ENCODE assay signal across 9 mouse cellular contexts in genomic region chrX:68495144-68495493, GRCm38 (mm10).
DNase-seq lines count a peak whose midpoint lies in the region; ATAC-seq lines count a peak whose summit lies in the region.
"Had no signal": no experiment of that assay in that cellular context is flagged by ENCODE, and none has a peak within 500 bp of the region (broad histone marks: within the 10 kb centered on the region; RNA-seq: fewer than 3 reads in every experiment).

No protein-coding gene starts in this region.

- no peak overlapping the region for H3K9ac ChIP-seq in forebrain, embryonic 14.5 days (ENCODE audit: low read length)
- H3K9ac ChIP-seq in forebrain, embryonic 12.5 days: no peak overlapping the region
- no peak overlapping the region for H3K9ac ChIP-seq in neural tube, embryonic 15.5 days (replicated peaks)
- H3K9ac ChIP-seq: heart, embryonic 15.5 days had no signal

- 68% methylated on average over 3 of the region's 3 CpGs for WGBS in forebrain, embryonic 14.5 days
- 72% methylated on average over 3 of the region's 3 CpGs for WGBS in forebrain, embryonic 12.5 days
- 73% methylated on average over 3 of the region's 3 CpGs for WGBS in neural tube, embryonic 15.5 days

- intact Hi-C loops in heart, postnatal 14 days (cut with DNase I): no loop called here

- H3K9me3 ChIP-seq in forebrain, embryonic 14.5 days (replicated peaks; ENCODE audit: control insufficient read depth, low read length): no peaks in the 10 kb centered on the region
- no peaks in the 10 kb centered on the region for H3K9me3 ChIP-seq in forebrain, embryonic 12.5 days
- no peaks in the 10 kb centered on the region for H3K9me3 ChIP-seq in neural tube, embryonic 15.5 days (replicated peaks)
- H3K9me3 ChIP-seq: heart, embryonic 15.5 days had no signal

- no peak overlapping the region for H3K4me2 ChIP-seq in forebrain, embryonic 14.5 days (ENCODE audit: low read length)
- no peak overlapping the region for H3K4me2 ChIP-seq in forebrain, embryonic 12.5 days
- H3K4me2 ChIP-seq in neural tube, embryonic 15.5 days: no peak overlapping the region
- H3K4me2 ChIP-seq: heart, embryonic 15.5 days had no signal

- peak; percentile 16 for DNase-seq in forebrain, embryonic 14.5 days (ENCODE audit: low spot score)
- DNase-seq in 3T3-L1 (ENCODE audit: low read depth, low spot score): peak; percentile 94
- DNase-seq in cerebellum, adult 8-10 months: peak; percentile 62
- peak; percentile 46 to 55 for DNase-seq in heart, postnatal 14 days
- no peak for DNase-seq in liver

- H3K27ac ChIP-seq in forebrain, embryonic 14.5 days (ENCODE audit: low read depth, low read length): no peak overlapping the region
- no peak overlapping the region for H3K27ac ChIP-seq in forebrain, embryonic 12.5 days
- H3K27ac ChIP-seq in neural tube, embryonic 15.5 days (replicated peaks): no peak overlapping the region
- H3K27ac ChIP-seq: heart, embryonic 15.5 days had no signal

- no peaks in the 10 kb centered on the region for H3K27me3 ChIP-seq in forebrain, embryonic 14.5 days (replicated peaks; ENCODE audit: control insufficient read depth, insufficient read depth, low read length)
- no peaks in the 10 kb centered on the region for H3K27me3 ChIP-seq in forebrain, embryonic 12.5 days
- no peaks in the 10 kb centered on the region for H3K27me3 ChIP-seq in neural tube, embryonic 15.5 days (replicated peaks)
- H3K27me3 ChIP-seq: heart, embryonic 15.5 days had no signal

- no peaks in the 10 kb centered on the region for H3K4me1 ChIP-seq in forebrain, embryonic 14.5 days (ENCODE audit: control insufficient read depth, insufficient read depth, low read length)
- H3K4me1 ChIP-seq in forebrain, embryonic 12.5 days: no peaks in the 10 kb centered on the region
- H3K4me1 ChIP-seq in neural tube, embryonic 15.5 days: no peaks in the 10 kb centered on the region

- H3K4me3 ChIP-seq in forebrain, embryonic 14.5 days (ENCODE audit: low read depth, low read length): no peak overlapping the region
- H3K4me3 ChIP-seq in forebrain, embryonic 12.5 days (replicated peaks): no peak overlapping the region
- no peak overlapping the region for H3K4me3 ChIP-seq in neural tube, embryonic 15.5 days (replicated peaks)
- H3K4me3 ChIP-seq: heart, embryonic 15.5 days had no signal

- no peaks in the 10 kb centered on the region for H3K36me3 ChIP-seq in forebrain, embryonic 14.5 days (ENCODE audit: control insufficient read depth, insufficient read depth, low read length)
- no peaks in the 10 kb centered on the region for H3K36me3 ChIP-seq in forebrain, embryonic 12.5 days (replicated peaks)
- no peaks in the 10 kb centered on the region for H3K36me3 ChIP-seq in neural tube, embryonic 15.5 days
- H3K36me3 ChIP-seq: heart, embryonic 15.5 days had no signal

- ATAC-seq in forebrain, embryonic 14.5 days: peak; percentile 44; the same call in 1 of the 2 replicates
- ATAC-seq in forebrain, embryonic 12.5 days (ENCODE audit: low FRiP score): no peak
- ATAC-seq in granulocyte monocyte progenitor cell, adult 5-6 weeks (replicated peaks; ENCODE audit: poor library complexity, severe bottlenecking): no peak
- ATAC-seq in neural tube, embryonic 15.5 days (ENCODE audit: low FRiP score): no peak
